Mouse (Mus musculus): ENCODE measurements around the gene Ppp3cb. TPM values are rescaled to one million over a fixed set of nuclear protein-coding genes. Genes with fewer than 3 reads are reported as not detected.

The Ppp3cb gene
- total RNA-seq, 2 experiments from 2014 or later: 170 to 204 TPM

- Histone ChIP-seq H3K4me3 (peak overlapping the region; percentile 99), H3K27ac (peak overlapping the region; percentile 98)
- no peak for DNase-seq
- intact Hi-C loops (cut with DNase I): loop anchor here (5.0 kb wide), 2 partner anchors 67 to 152 kb away; partner anchors contain the start of gene Mrps16
- no peak for TF ChIP-seq CTCF (IDR thresholded peaks at IDR 0.05)
These were observed 1.6 kb downstream of the Ppp3cb start for GRCm38 (mm10) chr14:20544467-20545411.

GRCm38 (mm10) chr14:20529643-20530042, 16.7 kb downstream of the Ppp3cb start:
- no peak overlapping the region for H3K27ac ChIP-seq
- no peak for TF ChIP-seq CTCF (IDR thresholded peaks at IDR 0.05)
- DNase-seq: no peak
- H3K4me3 ChIP-seq: no peak overlapping the region
- intact Hi-C loops (cut with DNase I): no loop called here

GRCm38 (mm10) chr14:20520179-20520578, 26.2 kb downstream of the Ppp3cb start:
- no peak for TF ChIP-seq CTCF (IDR thresholded peaks at IDR 0.05)
- intact Hi-C loops (cut with DNase I): no loop called here
- Histone ChIP-seq H3K4me3 (no peak overlapping the region), H3K27ac (peak overlapping the region; percentile 75)
- DNase-seq: no peak

GRCm38 (mm10) chr14:20508424-20508823, 37.9 kb downstream of the Ppp3cb start:
- H3K27ac ChIP-seq: no peak overlapping the region
- DNase-seq: no peak
- TF ChIP-seq CTCF (IDR thresholded peaks at IDR 0.05): no peak
- H3K4me3 ChIP-seq: no peak overlapping the region
- intact Hi-C loops (cut with DNase I): no loop called here

- intact Hi-C loops (cut with DNase I): no loop called here
- DNase-seq: no peak
- no peak for TF ChIP-seq CTCF (IDR thresholded peaks at IDR 0.05)
- Histone ChIP-seq H3K27ac (no peak overlapping the region), H3K4me3 (no peak overlapping the region)
These were observed 43.4 kb downstream of the Ppp3cb start for GRCm38 (mm10) chr14:20502966-20503365.

GRCm38 (mm10) chr14:20499982-20500381, 46.4 kb downstream of the Ppp3cb start:
- no peak for DNase-seq
- TF ChIP-seq CTCF (IDR thresholded peaks at IDR 0.05): no peak
- intact Hi-C loops (cut with DNase I): no loop called here
- no peak overlapping the region for H3K27ac ChIP-seq
- H3K4me3 ChIP-seq: no peak overlapping the region

- peak within 1 kb of the TSS; percentile 59 for H3K4me3 ChIP-seq
- peak within 1 kb of the TSS; percentile 78 for H3K27ac ChIP-seq
- DNase-seq: peak; percentile 56
- TF ChIP-seq CTCF (IDR thresholded peaks at IDR 0.05): no peak
- intact Hi-C loops (cut with DNase I): no loop called here
These were observed 49.8 kb downstream of the Ppp3cb start, which contains the start of gene Mss51 for GRCm38 (mm10) chr14:20496603-20497002. Gene Mss51, minus strand, starts transcription at chr14:20496901.

- TF ChIP-seq CTCF (IDR thresholded peaks at IDR 0.05): no peak
- DNase-seq: no peak
- intact Hi-C loops (cut with DNase I): no loop called here
- no peak overlapping the region for H3K27ac ChIP-seq
- no peak overlapping the region for H3K4me3 ChIP-seq
These were observed 60.3 kb downstream of the Ppp3cb start for GRCm38 (mm10) chr14:20486031-20486430.

- intact Hi-C loops (cut with DNase I): loop anchor here (5.0 kb wide), 1 partner anchor 90 kb away; the partner anchor contains the start of gene Mrps16
These were observed 64.2 kb downstream of the Ppp3cb start for GRCm38 (mm10) chr14:20482051-20482751.

GRCm38 (mm10) chr14:20481211-20481610, 65.2 kb downstream of the Ppp3cb start:
- peak; percentile 30 for DNase-seq
- no peak for TF ChIP-seq CTCF (IDR thresholded peaks at IDR 0.05)

More at GRCm38 (mm10) chr14:20482051-20482751, 64.2 kb downstream of the Ppp3cb start:
- no peak overlapping the region for H3K27ac ChIP-seq
- no peak for TF ChIP-seq CTCF (IDR thresholded peaks at IDR 0.05)
- DNase-seq: no peak
- no peak overlapping the region for H3K4me3 ChIP-seq

GRCm38 (mm10) chr14:20480195-20480579, 66.2 kb downstream of the Ppp3cb start:
- TF ChIP-seq CTCF (IDR thresholded peaks at IDR 0.05): no peak
- intact Hi-C loops (cut with DNase I): loop anchor here (5.0 kb wide), 1 partner anchor 88 kb away; the partner anchor contains the start of gene Mrps16
- Histone ChIP-seq H3K4me3 (peak overlapping the region; percentile 82), H3K27ac (peak overlapping the region; percentile 95)
- DNase-seq: no peak

More at GRCm38 (mm10) chr14:20481211-20481610, 65.2 kb downstream of the Ppp3cb start:
- intact Hi-C loops (cut with DNase I): loop anchor here (5.0 kb wide), 1 partner anchor 89 kb away; the partner anchor contains the start of gene Mrps16
- H3K4me3 ChIP-seq: no peak overlapping the region
- no peak overlapping the region for H3K27ac ChIP-seq
